Comparison of ENCODE assay signal across 47 mouse cellular contexts in the genomic region with DNA sequence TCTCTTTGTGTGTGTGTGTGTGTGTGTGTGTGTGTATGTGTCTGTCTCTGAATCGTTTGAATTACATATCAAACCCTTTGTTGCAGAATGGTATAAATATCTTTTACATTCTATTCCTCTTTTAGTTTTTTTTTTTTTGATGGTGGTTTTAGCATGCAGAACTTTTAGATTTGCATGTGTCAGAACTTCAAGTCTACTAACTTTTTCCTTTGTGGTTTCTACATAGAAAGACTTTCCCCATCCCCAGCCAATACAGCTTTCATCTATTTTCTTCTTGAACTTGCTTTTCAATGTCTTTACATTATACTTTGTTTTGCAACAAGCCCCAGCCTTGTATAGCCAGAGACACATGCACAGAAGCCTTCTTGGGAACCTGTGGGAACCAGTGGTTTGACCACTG. TPM values are rescaled to one million over a fixed set of nuclear protein-coding genes. Genes with fewer than 3 reads are reported as not detected.
"Had no signal": no experiment of that assay in that cellular context is flagged by ENCODE, and none has a peak within 500 bp of the region (broad histone marks: within the 10 kb centered on the region; RNA-seq: fewer than 3 reads in every experiment).

No protein-coding gene starts in this region.

- ATAC-seq: liver, embryonic 12.5 days; liver, postnatal 0 days; lung, postnatal 0 days; midbrain, embryonic 13.5 days; midbrain, embryonic 15.5 days; midbrain, embryonic 16.5 days had no signal

- H3K9me3 ChIP-seq: limb, embryonic 10.5 days; limb, embryonic 15.5 days; liver, embryonic 13.5 days; liver, embryonic 15.5 days; lung, embryonic 15.5 days; midbrain, embryonic 12.5 days; midbrain, embryonic 13.5 days; midbrain, embryonic 15.5 days; neural tube, embryonic 12.5 days had no signal

- H3K4me3 ChIP-seq: limb, embryonic 10.5 days; limb, embryonic 12.5 days; limb, embryonic 13.5 days; limb, embryonic 15.5 days; liver, embryonic 12.5 days; liver, embryonic 13.5 days; liver, embryonic 15.5 days; lung, embryonic 15.5 days; megakaryocyte, embryonic 14.5 days; midbrain, embryonic 12.5 days; midbrain, embryonic 13.5 days; midbrain, embryonic 15.5 days; myocyte; neural tube, embryonic 12.5 days had no signal

- H3K9ac ChIP-seq: limb, embryonic 12.5 days; limb, embryonic 13.5 days; limb, embryonic 15.5 days; liver, embryonic 12.5 days; liver, embryonic 13.5 days; liver, embryonic 14.5 days; liver, embryonic 15.5 days; liver, postnatal 0 days; lung, embryonic 14.5 days; lung, embryonic 15.5 days; midbrain, embryonic 12.5 days; midbrain, embryonic 13.5 days; midbrain, embryonic 15.5 days; neural tube, embryonic 12.5 days had no signal

- H3K4me1 ChIP-seq: limb, embryonic 10.5 days; limb, embryonic 12.5 days; limb, embryonic 13.5 days; limb, embryonic 15.5 days; liver, embryonic 13.5 days; liver, embryonic 15.5 days; lung, embryonic 15.5 days; megakaryocyte, embryonic 14.5 days; midbrain, embryonic 12.5 days; midbrain, embryonic 13.5 days; midbrain, embryonic 15.5 days; neural tube, embryonic 12.5 days had no signal

- H3K27ac ChIP-seq: limb, embryonic 10.5 days; limb, embryonic 12.5 days; limb, embryonic 13.5 days; limb, embryonic 15.5 days; liver, embryonic 12.5 days; liver, embryonic 13.5 days; liver, embryonic 14.5 days; liver, embryonic 15.5 days; lung, embryonic 15.5 days; macrophage; midbrain, embryonic 12.5 days; midbrain, embryonic 13.5 days; midbrain, embryonic 15.5 days; neural tube, embryonic 12.5 days had no signal

- H3K36me3 ChIP-seq: limb, embryonic 10.5 days; limb, embryonic 12.5 days; limb, embryonic 13.5 days; limb, embryonic 15.5 days; liver, embryonic 12.5 days; liver, embryonic 13.5 days; liver, embryonic 15.5 days; lung, embryonic 15.5 days; midbrain, embryonic 12.5 days; midbrain, embryonic 13.5 days; midbrain, embryonic 15.5 days; neural tube, embryonic 12.5 days had no signal

- H3K27me3 ChIP-seq: limb, embryonic 12.5 days; limb, embryonic 13.5 days; limb, embryonic 15.5 days; lung, embryonic 15.5 days; midbrain, embryonic 12.5 days; midbrain, embryonic 13.5 days; midbrain, embryonic 15.5 days; neural tube, embryonic 12.5 days had no signal

- DNase-seq: left cerebral cortex, postnatal 4 days; liver; liver, embryonic 13.5 days; liver, postnatal 0 days; lung, adult 18-20 months; lung, adult 2 months; lung, embryonic 14.5 days; lung, postnatal 10 days; lung, postnatal 14 days; lung, postnatal 36 days; lung, postnatal 4 days; midbrain, embryonic 14.5 days had no signal

- H3K4me2 ChIP-seq: limb, embryonic 12.5 days; limb, embryonic 13.5 days; limb, embryonic 15.5 days; liver, embryonic 11.5 days; liver, embryonic 12.5 days; liver, embryonic 13.5 days; liver, embryonic 15.5 days; lung, embryonic 14.5 days; lung, embryonic 15.5 days; midbrain, embryonic 11.5 days; midbrain, embryonic 12.5 days; midbrain, embryonic 13.5 days; midbrain, embryonic 15.5 days; neural tube, embryonic 12.5 days had no signal

RNA-seq across cellular contexts. Expression of gene Acsl6, which starts 6.9 kb away (rescaled TPM):
- total RNA-seq: monocyte, adult 5-6 weeks had no signal
- polyA plus RNA-seq: liver, adult 2 months; macrophage had no signal

RNA-seq across cellular contexts. Expression of gene Il3, which starts 29.7 kb away (rescaled TPM):
- total RNA-seq: left cerebral cortex, adult 8-10 months; left cerebral cortex, postnatal 10 days; left cerebral cortex, postnatal 14 days; left cerebral cortex, postnatal 25 days; left cerebral cortex, postnatal 36 days; left cerebral cortex, postnatal 4 days; liver, adult 2 months; megakaryocyte progenitor cell, adult 5-6 weeks; megakaryocyte, adult 5-6 weeks; megakaryocyte-erythroid progenitor cell, adult 5-6 weeks; midbrain, postnatal 0 days; monocyte, adult 5-6 weeks had no signal
- polyA plus RNA-seq: limb, embryonic 10.5 days; limb, embryonic 11.5 days; limb, embryonic 12.5 days; limb, embryonic 13.5 days; limb, embryonic 14.5 days; limb, embryonic 15.5 days; liver, adult 2 months; liver, embryonic 11.5 days; liver, embryonic 12.5 days; liver, embryonic 13.5 days; liver, embryonic 14.5 days; liver, embryonic 15.5 days; liver, embryonic 16.5 days; liver, postnatal 0 days; lung, adult 2 months; lung, embryonic 14.5 days; lung, embryonic 15.5 days; lung, embryonic 16.5 days; lung, postnatal 0 days; macrophage; midbrain, embryonic 11.5 days; midbrain, embryonic 12.5 days; midbrain, embryonic 13.5 days; midbrain, embryonic 14.5 days; midbrain, embryonic 15.5 days; midbrain, embryonic 16.5 days; midbrain, postnatal 0 days; myocyte; neural tube, embryonic 11.5 days; neural tube, embryonic 12.5 days had no signal

RNA-seq across cellular contexts. Expression of gene Csf2, which starts 47.3 kb away (rescaled TPM):
- total RNA-seq: left cerebral cortex, adult 8-10 months; left cerebral cortex, postnatal 10 days; left cerebral cortex, postnatal 14 days; left cerebral cortex, postnatal 25 days; left cerebral cortex, postnatal 36 days; left cerebral cortex, postnatal 4 days; liver, adult 2 months; megakaryocyte progenitor cell, adult 5-6 weeks; megakaryocyte, adult 5-6 weeks; megakaryocyte-erythroid progenitor cell, adult 5-6 weeks; midbrain, postnatal 0 days; monocyte, adult 5-6 weeks had no signal
- polyA plus RNA-seq: limb, embryonic 10.5 days; limb, embryonic 11.5 days; limb, embryonic 12.5 days; limb, embryonic 13.5 days; limb, embryonic 14.5 days; limb, embryonic 15.5 days; liver, adult 2 months; liver, embryonic 11.5 days; liver, embryonic 12.5 days; liver, embryonic 13.5 days; liver, embryonic 14.5 days; liver, embryonic 15.5 days; liver, embryonic 16.5 days; liver, postnatal 0 days; macrophage; midbrain, embryonic 11.5 days; midbrain, embryonic 12.5 days; midbrain, embryonic 13.5 days; midbrain, embryonic 14.5 days; midbrain, embryonic 15.5 days; midbrain, embryonic 16.5 days; midbrain, postnatal 0 days; myocyte; neural tube, embryonic 11.5 days; neural tube, embryonic 12.5 days had no signal
